Mouse (Mus musculus): Measurements from ENCODE around the gene Ankrd61. TPM values are rescaled to one million over a fixed set of nuclear protein-coding genes. Genes with fewer than 3 reads are reported as not detected.

Gene Ankrd61
- 0.22 and 0.39 TPM in 2 replicates for polyA plus RNA-seq (2016; fragmentation: Nextera tagmentation; extraction: Ambion mirVana)

DNA sequence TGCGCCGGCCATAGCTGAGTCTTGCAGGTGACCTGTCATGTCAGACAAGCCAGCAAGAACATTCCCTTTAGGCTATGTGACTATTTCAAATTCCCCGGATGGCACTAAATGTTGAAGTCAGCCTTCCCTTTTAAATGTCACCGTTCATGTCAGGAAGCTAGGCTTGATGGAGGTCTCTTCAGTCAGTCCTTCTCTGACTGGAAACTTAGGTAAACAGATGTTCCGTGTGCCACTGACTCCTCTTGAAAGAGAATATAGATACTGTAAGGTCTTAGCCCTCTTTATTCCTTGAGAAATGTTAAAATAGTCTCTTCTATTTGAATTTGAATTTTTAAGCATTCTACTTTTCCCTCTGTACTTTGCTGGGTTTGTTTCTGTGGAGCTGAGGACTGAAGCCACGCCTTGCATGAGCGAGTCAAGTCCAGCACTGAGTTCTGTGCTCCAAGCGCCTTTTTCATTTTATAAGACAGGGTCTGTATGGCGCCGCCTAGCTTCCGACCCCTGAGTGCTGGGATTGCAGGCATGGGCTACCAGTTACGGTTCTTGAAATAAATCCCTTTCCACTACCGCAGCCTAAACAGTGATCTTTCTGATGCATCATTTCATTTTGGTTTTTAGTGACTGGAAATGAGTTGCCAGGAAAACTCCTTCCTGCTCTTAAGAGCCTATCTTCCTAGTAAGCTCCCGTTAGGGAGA, at the start of gene Ankrd61:
Gene Ankrd61, minus strand, starts transcription at position 51 of the 696 bp plus-strand sequence.
- no peaks in the 10 kb centered on the region for H3K27me3 ChIP-seq (replicated peaks)
- 84% methylated on average over 14 of the region's 14 CpGs for WGBS
- no peaks in the 10 kb centered on the region for H3K9me3 ChIP-seq (replicated peaks)
- no peak within 1 kb of the TSS for H3K27ac ChIP-seq (ENCODE audit: poor library complexity, severe bottlenecking)
- ATAC-seq (ENCODE audit: insufficient number of reproducible peaks, low FRiP score) = no peak
- peaks cover 86% of the 10 kb centered on the region for H3K36me3 ChIP-seq
- no peak within 1 kb of the TSS for H3K9ac ChIP-seq
- no peak within 1 kb of the TSS for H3K4me3 ChIP-seq
- H3K4me2 ChIP-seq = no peak within 1 kb of the TSS
- H3K4me1 ChIP-seq (replicated peaks) = no peaks in the 10 kb centered on the region

DNA sequence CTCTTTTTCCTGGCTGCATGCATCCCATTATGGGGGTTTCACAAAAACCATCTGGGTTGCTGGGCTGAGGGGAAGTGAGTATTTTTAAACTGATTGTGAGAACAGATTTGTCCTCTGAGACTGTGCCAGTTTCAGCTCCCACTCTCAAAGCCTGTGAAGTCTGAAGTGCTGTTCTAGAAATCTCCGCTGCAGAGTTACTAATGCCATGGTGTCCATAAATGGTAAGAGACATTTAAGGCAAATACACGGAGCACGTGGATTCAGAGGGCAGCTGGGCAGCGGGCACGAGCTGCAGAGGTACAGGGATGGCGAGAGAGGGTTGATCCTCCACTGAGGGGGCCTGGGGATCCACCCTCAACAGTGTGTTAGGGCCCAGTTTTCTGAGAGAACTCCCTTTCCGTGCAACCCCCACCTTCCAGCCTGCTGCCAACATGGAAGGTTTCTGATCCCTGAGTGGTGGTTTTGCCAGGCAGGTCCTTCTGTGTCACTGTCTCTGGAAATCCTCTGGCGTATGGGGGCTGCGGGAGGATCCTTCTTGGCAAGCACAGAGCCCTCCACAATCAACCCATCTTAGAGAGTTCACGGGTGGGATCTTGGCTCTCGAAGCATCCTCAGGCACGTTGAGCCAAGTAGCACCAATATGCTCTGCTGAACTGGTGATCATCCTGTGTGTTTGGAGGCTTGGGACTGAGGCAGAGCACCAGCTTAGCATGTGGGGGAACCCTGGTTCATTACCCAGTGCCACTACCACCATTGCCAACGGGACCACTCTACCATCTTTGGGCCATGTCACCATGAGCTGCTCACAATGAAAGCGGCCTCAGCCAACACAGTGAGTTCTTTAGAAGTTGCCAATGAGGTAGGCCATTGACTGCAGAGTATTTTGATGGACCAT, 46.0 kb upstream of the Ankrd61 start:
- no peak for ATAC-seq (ENCODE audit: insufficient number of reproducible peaks, low FRiP score)

DNA sequence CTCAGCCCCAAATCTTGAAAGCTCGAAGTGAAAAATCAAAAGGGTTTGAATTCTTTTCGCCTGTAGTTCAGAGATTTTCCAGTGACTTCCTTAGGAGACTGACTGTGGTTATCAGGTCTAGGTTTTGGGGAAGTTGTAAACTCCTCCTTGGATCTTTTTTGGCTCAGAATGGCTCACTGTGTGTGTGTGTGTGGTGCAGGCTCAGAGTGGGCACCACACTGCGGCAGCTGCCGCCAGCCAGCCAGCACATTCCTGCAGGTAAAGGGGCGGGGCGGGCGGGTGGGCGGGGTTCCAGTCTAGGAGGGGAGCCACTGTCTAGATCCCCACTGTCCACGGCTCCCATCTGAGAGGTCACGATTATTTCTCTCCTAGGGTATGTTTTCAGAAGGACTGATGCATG, 44.1 kb upstream of the Ankrd61 start:
- H3K27me3 ChIP-seq (replicated peaks) = no peaks in the 10 kb centered on the region
- H3K36me3 ChIP-seq = no peaks in the 10 kb centered on the region
- 12% methylated on average over 10 of the region's 10 CpGs for WGBS
- no peak overlapping the region for H3K9ac ChIP-seq
- no peak overlapping the region for H3K27ac ChIP-seq (ENCODE audit: poor library complexity, severe bottlenecking)
- H3K4me1 ChIP-seq (replicated peaks) = 0 out of 2 replicates have a peak, but pooled peaks cover 3% of the 10 kb centered on the region
- H3K4me2 ChIP-seq = no peak overlapping the region
- H3K9me3 ChIP-seq (replicated peaks) = peaks cover 9% of the 10 kb centered on the region
- ATAC-seq (ENCODE audit: insufficient number of reproducible peaks, low FRiP score) = no peak
- H3K4me3 ChIP-seq = no peak overlapping the region

More for the DNA sequence above, 46.0 kb upstream of the Ankrd61 start:
- Histone ChIP-seq H3K4me1 (replicated peaks) (no peaks in the 10 kb centered on the region), H3K27ac (ENCODE audit: poor library complexity, severe bottlenecking) (no peak overlapping the region), H3K9me3 (replicated peaks) (peaks cover 9% of the 10 kb centered on the region), H3K4me2 (no peak overlapping the region), H3K9ac (no peak overlapping the region), H3K4me3 (no peak overlapping the region), H3K36me3 (no peaks in the 10 kb centered on the region), H3K27me3 (replicated peaks) (no peaks in the 10 kb centered on the region)
- WGBS = 78% methylated on average over 14 of the region's 14 CpGs

DNA sequence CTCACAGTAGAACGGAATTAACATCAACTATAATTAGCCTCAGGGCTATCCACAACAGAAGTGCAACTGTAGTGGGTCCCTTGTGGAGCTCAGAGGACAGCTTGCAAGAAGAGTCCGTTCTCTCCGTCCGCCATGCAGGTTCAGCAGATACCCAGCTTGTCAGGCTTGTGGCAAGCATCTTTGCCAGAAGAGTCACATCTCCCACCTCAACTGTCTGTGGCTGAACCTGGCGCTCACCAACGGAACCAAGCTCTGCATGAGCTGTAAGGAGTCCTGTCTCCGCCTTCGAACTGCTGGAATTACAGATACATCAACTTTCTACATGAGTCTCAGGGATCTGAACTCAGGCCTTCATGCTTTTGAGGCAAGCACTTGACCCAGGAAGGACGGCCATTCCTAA, 38.7 kb upstream of the Ankrd61 start:
- no peak for ATAC-seq (ENCODE audit: insufficient number of reproducible peaks, low FRiP score)
- H3K27ac ChIP-seq (ENCODE audit: poor library complexity, severe bottlenecking) = no peak overlapping the region
- WGBS = 71% methylated on average over 9 of the region's 9 CpGs

DNA sequence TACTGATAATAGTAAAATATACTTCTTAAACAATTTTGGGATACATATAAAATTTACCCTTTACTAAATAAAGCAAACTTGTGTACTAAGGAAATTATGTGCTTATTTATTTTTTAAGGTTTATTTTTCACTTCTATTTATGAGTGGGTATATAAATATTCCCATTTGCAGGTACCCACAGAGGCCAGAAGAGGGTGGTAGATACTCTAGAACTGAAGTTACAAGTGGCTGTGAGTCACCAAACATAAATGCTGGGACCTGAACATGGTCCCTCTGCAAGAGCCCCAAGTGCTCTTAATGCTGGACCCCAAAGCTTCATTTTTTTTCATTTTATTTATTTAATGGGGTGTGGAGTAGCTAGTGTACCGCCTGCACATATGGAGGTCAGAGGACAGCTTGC, 36.4 kb upstream of the Ankrd61 start:
- ATAC-seq (ENCODE audit: insufficient number of reproducible peaks, low FRiP score) = no peak
- no peak overlapping the region for H3K27ac ChIP-seq (ENCODE audit: poor library complexity, severe bottlenecking)
- no peaks in the 10 kb centered on the region for H3K27me3 ChIP-seq (replicated peaks)
- 76% methylated on average over 1 of the region's 1 CpGs for WGBS
- H3K4me1 ChIP-seq (replicated peaks) = 0 out of 2 replicates have a peak, but pooled peaks cover 8% of the 10 kb centered on the region
- H3K9me3 ChIP-seq (replicated peaks) = no peaks in the 10 kb centered on the region
- peaks cover 35% of the 10 kb centered on the region for H3K36me3 ChIP-seq
- H3K4me2 ChIP-seq = no peak overlapping the region
- H3K4me3 ChIP-seq = no peak overlapping the region
- H3K9ac ChIP-seq = no peak overlapping the region

More for the DNA sequence above, 38.7 kb upstream of the Ankrd61 start:
- Histone ChIP-seq H3K27me3 (replicated peaks) (no peaks in the 10 kb centered on the region), H3K36me3 (peaks cover 14% of the 10 kb centered on the region), H3K4me2 (no peak overlapping the region), H3K9ac (no peak overlapping the region), H3K4me1 (replicated peaks) (0 out of 2 replicates have a peak, but pooled peaks cover 8% of the 10 kb centered on the region), H3K9me3 (replicated peaks) (0 out of 2 replicates have a peak, but pooled peaks cover 3% of the 10 kb centered on the region), H3K4me3 (no peak overlapping the region)

DNA sequence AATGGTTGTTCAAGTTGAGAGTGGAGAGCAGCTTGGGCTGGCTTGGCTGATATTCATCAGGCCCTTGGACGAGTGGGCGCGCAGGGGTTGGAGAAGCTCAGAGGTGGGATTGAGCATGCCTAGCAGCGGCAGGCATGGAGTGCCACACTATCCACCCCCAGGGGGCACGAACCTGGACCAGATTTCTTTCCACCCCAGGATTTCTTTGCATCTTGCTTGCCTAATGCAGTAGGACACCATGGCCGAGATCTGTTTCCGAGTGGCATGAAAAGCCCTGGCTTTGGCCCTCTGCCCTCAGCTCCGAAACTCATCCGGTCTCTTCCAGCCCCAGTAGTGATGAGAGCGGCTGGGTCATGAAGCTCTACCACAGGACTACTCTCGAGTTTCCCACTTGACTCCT, 35.9 kb upstream of the Ankrd61 start:
- no peak overlapping the region for H3K27ac ChIP-seq (ENCODE audit: poor library complexity, severe bottlenecking)
- H3K4me2 ChIP-seq = no peak overlapping the region
- peaks cover 40% of the 10 kb centered on the region for H3K36me3 ChIP-seq
- H3K27me3 ChIP-seq (replicated peaks) = no peaks in the 10 kb centered on the region
- H3K9me3 ChIP-seq (replicated peaks) = no peaks in the 10 kb centered on the region
- 0 out of 2 replicates have a peak, but pooled peaks cover 8% of the 10 kb centered on the region for H3K4me1 ChIP-seq (replicated peaks)
- WGBS = 83% methylated on average over 11 of the region's 11 CpGs
- ATAC-seq (ENCODE audit: insufficient number of reproducible peaks, low FRiP score) = no peak
- no peak overlapping the region for H3K9ac ChIP-seq
- H3K4me3 ChIP-seq = no peak overlapping the region

DNA sequence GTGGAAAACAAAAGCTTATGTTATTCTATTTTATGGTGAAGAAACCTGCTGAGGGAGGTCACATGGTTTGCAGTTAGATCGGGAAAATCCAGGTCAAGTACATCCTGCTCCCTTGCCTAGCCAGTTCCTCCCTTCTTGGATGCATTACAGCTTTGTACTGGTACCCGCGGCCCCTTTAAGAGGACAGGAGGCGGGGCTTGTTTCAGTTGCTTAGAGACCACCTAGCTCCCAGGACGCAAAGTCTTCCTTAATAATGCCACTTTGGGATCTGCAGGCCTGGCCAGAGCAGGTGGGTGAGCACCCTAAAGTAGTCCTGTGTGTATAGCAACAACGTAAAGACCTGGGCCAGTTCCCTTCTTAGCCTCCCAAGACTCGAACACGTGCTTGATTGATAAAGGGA, 35.3 kb upstream of the Ankrd61 start, which contains the start of gene Rsph10b:
Gene Rsph10b, plus strand, starts transcription at position 205 of the 400 bp plus-strand sequence.
- Histone ChIP-seq H3K4me3 (no peak within 1 kb of the TSS), H3K9ac (no peak within 1 kb of the TSS), H3K36me3 (peaks cover 45% of the 10 kb centered on the region), H3K9me3 (replicated peaks) (no peaks in the 10 kb centered on the region), H3K27me3 (replicated peaks) (no peaks in the 10 kb centered on the region), H3K27ac (ENCODE audit: poor library complexity, severe bottlenecking) (no peak within 1 kb of the TSS), H3K4me1 (replicated peaks) (0 out of 2 replicates have a peak, but pooled peaks cover 8% of the 10 kb centered on the region), H3K4me2 (no peak within 1 kb of the TSS)
- 22% methylated on average over 8 of the region's 8 CpGs for WGBS
- no peak for ATAC-seq (ENCODE audit: insufficient number of reproducible peaks, low FRiP score)

DNA sequence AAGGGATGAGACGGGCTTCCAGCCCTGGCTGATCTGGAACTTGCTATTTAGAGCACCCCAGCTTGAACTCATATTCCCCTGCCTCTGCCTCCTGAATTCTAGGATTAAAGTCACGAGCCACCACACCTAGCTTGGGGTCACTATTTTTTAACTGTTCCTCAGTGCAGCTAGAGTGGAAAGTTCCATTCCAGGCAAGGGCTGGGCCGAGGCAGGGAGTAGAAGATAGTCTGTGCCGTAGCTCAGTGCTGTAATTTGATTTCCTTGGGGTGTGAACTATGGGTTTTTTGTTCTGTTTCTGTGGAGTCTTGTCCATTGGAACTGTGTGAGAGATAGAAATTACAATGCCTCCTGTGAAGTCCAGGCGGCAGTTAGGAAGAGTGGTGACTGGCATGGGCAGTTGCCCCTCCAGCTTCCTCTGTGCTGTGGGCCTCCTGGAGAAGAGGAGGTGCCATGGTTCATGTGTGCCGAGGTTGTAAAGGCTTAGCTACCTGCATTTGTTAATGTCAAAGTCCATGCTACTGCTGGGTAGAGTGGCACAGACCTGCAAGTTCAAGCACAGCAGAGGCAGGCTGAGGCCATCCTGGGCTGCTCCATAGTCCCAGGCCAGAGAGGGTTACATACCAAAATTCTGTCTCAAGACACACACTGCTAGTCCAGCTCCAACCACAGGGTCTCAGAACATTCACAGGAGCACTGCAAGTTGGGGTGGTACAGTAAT, 34.5 kb upstream of the Ankrd61 start:
- Histone ChIP-seq H3K27me3 (replicated peaks) (no peaks in the 10 kb centered on the region), H3K9me3 (replicated peaks) (no peaks in the 10 kb centered on the region), H3K4me3 (no peak overlapping the region), H3K36me3 (peaks cover 50% of the 10 kb centered on the region), H3K4me2 (no peak overlapping the region), H3K27ac (ENCODE audit: poor library complexity, severe bottlenecking) (no peak overlapping the region), H3K4me1 (replicated peaks) (0 out of 2 replicates have a peak, but pooled peaks cover 7% of the 10 kb centered on the region), H3K9ac (no peak overlapping the region)
- 76% methylated on average over 6 of the region's 6 CpGs for WGBS
- no peak for ATAC-seq (ENCODE audit: insufficient number of reproducible peaks, low FRiP score)

DNA sequence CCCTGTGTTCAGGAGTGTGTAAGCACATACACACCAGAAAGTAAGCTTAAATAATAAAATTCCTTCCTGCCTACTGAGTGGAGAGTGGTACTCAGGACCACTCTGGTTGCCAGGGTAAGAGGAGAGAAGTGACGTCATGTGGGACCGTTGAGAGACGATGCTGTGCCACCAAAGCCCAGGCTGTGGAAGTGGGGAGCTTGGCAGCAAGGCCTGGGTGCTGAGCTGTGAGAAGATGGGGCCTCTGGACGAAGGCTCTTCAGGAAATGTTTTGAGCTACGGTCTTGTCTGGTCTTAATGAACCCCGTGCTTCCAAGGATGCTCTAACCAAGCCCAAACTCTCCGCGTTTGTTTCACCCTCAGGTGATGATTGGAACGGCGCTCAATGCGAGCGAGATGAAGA, 33.2 kb upstream of the Ankrd61 start:
- Histone ChIP-seq H3K9me3 (replicated peaks) (no peaks in the 10 kb centered on the region), H3K9ac (no peak overlapping the region), H3K4me1 (replicated peaks) (0 out of 2 replicates have a peak, but pooled peaks cover 5% of the 10 kb centered on the region), H3K27ac (ENCODE audit: poor library complexity, severe bottlenecking) (no peak overlapping the region), H3K36me3 (peaks cover 64% of the 10 kb centered on the region), H3K4me3 (no peak overlapping the region), H3K4me2 (no peak overlapping the region), H3K27me3 (replicated peaks) (no peaks in the 10 kb centered on the region)
- ATAC-seq (ENCODE audit: insufficient number of reproducible peaks, low FRiP score) = no peak
- 90% methylated on average over 12 of the region's 12 CpGs for WGBS

DNA sequence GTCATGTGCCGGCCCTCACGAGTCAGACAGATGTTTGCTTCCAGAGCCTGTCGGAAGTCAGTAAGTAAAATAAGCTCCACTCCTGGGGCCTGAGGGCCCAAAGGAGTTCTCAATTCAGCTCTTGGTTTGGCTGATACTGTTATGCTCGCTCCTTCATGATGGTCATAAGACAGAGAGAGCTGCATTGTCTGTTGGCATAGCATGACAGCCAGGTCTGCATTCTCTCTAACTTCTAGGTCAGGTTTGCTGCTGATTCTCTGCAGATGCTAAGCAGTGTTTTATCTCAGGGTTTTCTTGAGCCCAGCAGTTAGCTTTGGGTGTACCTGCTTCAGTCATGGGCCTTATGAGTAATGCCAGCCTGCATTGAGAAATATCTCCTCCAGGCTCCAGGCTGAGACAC, 31.8 kb upstream of the Ankrd61 start:
- Histone ChIP-seq H3K9me3 (replicated peaks) (no peaks in the 10 kb centered on the region), H3K4me3 (no peak overlapping the region), H3K27ac (ENCODE audit: poor library complexity, severe bottlenecking) (no peak overlapping the region), H3K27me3 (replicated peaks) (no peaks in the 10 kb centered on the region), H3K4me1 (replicated peaks) (0 out of 2 replicates have a peak, but pooled peaks cover 5% of the 10 kb centered on the region), H3K36me3 (peaks cover 76% of the 10 kb centered on the region), H3K9ac (no peak overlapping the region), H3K4me2 (no peak overlapping the region)
- 92% methylated on average over 4 of the region's 4 CpGs for WGBS
- no peak for ATAC-seq (ENCODE audit: insufficient number of reproducible peaks, low FRiP score)

Data from heart, embryonic 12.5 days (tissue).